Mouse (Mus musculus) 416B (cell line): ENCODE results near the gene Slc44a2.

Source experiments
- DNase-seq: peaks from one replicate; pipeline ENCODE4 v3.0.0; 2011; ENCODE audit warnings: low read depth

Gene Slc44a2

DNA sequence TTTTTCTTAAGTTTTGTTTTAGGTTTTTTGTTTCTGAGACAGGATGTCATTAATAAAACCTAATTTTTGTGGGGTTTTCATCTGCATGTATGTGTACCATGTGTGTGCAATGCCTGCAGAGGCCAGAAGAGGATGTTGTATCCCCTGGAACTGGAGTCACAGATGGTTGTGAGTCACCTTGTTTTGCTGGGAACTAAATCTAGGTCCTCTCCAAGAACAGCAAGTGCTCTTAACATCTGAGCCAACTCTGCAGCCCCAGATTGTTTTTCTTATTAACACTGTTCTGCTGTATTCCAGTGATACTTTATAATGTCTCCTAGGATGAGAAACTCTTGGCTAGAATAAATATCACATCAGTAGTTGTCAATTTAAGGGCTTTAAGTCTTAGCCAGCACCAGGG is 60.4 kb downstream of the Slc44a2 start:
- DNase-seq: no peak

DNA sequence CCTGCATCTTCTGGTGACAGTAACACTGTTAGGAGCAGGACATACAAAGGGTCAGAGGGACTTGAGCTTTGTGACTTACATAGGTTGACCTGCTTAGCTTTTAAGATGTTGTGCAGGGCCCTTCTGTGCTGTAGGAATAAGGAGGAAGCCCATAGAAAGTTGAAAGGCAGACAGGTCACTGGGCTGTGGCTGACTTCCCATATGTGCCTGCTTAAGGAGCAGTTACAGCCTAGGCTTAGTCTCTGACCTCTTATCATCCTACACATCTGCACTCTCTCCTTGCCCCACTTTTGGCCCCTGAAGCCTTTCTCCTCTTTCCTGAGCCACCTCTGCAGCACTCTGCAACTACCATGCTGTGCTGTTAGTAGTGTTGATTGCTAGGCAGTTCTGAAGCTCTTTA is 63.5 kb downstream of the Slc44a2 start:
- DNase-seq: no peak

DNA sequence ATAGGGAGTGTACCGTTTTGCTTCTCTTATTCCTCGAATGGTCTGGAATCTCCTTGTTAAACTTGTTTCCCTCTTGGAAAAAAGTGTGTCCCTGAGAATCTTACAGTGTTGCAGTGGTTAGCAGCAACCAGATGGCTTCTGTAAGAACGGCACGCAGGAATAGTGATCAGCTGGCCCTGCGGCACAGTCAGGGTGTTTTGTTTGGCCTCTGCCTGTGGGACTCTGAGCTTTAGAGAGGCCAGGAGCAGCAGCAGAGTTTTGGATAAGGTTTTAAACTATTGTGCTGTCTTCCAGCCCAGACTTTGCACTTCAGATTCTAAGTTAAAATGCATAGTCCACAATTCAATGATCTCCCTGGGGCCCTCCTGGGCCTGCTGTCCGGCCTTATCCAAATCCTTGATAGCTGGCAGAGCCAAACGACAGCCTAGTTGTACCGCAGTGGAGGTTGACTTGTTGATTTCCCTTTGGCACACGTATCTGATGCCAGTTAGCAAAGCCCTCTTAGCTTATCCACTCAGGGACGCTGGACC is 72.2 kb downstream of the Slc44a2 start:
- DNase-seq: no peak

GRCm38 (mm10) chr9:21395692-21396091 is 75.2 kb downstream of the Slc44a2 start:
- DNase-seq: no peak

DNA sequence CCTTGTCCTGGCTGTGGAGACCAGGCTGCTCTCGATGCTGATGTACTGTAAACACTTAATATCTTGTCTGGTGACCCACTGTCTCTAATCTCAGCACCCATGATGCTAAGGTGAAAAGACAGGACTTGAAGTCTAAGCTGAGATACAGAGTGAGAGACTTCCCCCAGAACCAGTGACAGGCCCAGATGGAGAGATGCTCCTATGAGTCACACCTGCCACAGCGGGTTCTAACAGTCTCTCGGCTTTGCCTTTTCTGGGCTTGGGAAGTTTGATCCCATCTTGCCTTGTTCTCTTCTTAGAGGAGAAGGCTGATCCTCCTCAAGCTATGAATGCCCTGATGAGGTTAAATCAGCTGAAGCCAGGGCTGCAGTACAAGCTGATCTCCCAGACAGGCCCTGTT is 76.7 kb downstream of the Slc44a2 start:
- no peak for DNase-seq

- no peak for DNase-seq
Measured at GRCm38 (mm10) chr9:21401042-21401441, 80.5 kb downstream of the Slc44a2 start.

DNA sequence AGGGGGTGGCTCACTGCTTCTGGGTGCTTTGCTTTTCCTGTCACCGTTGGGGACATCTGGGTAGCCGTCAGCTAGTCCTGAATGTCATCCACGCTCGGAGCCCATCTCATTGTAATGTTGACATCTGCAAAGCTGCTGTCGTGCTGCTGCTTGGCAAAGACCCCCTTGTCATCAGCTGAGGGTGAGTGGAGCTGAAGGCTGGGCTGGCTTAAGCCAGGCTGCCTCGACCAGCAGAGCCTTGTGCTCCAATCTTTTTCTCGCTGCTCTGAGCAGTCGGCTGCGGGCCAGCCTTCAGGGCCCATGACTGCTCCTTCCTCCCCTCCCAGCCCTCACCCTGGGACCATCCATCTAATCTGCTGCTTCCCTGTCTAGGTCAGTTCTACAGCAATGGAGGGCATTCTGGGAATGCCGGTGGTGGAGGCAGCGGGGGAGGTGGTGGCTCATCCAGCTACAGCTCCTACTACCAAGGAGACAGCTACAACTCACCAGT is 82.3 kb downstream of the Slc44a2 start:
- no peak for DNase-seq

DNA sequence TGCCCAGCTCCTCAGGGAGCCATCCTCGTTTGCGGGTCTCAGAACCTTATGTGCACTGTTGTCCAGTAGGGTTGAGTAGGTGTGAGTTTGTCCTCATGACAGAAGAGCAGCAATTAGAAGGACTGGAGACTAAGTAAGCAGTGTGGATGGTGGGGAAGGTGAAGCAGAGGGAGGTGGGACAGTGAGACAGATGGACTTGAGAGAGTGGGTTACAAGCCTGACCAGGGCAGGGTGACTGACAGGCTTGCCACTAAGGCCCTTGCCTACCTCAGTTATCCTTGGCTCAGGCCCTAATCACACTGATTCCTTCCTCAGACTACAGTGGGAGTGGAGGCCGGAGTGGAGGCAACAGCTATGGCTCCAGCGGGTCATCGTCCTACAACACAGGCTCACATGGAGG is 83.2 kb downstream of the Slc44a2 start:
- DNase-seq: no peak
